Mouse (Mus musculus): ENCODE data around the gene Olfr314.
"Not testable (repeated sequence)": the region's sequence is repeated elsewhere in the genome, so short reads cannot be mapped to it uniquely, and the experiment has no call there.

The Olfr314 gene

GRCm38 (mm10) chr11:58832541-58832940, 49.8 kb downstream of the Olfr314 start:
- intact Hi-C loops (cut with DNase I): not testable (repeated sequence)

Measured in adrenal gland (tissue).